ENCODE assay signal across 12 mouse cellular contexts in the genomic region with DNA sequence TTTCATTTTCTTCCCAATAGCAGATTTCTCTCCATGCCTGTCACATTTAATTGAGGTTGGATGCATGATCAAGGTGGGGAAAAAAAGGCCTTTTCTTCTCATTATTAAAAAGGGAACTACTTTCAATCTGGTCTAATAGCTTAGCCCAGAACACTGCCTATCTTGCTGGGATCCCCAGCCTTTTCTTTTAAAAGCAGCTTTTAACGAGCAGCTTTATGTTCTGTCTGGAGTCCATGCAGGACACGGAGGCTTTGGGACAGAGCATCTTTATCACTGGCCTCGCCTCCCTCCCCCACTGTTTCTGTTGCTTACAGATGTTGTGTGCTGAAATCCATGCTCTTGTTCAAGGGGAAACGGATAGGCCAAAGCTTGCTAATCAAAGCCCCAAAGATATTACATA. TPM values are rescaled to one million over a fixed set of nuclear protein-coding genes. Genes with fewer than 3 reads are reported as not detected.
DNase-seq lines count a peak whose midpoint lies in the region; ATAC-seq and TF ChIP-seq lines count a peak whose summit lies in the region.
"Had no signal": no experiment of that assay in that cellular context is flagged by ENCODE, and none has a peak within 500 bp of the region (broad histone marks: within the 10 kb centered on the region; RNA-seq: fewer than 3 reads in every experiment).

No protein-coding gene starts in this region.

- H3K27ac ChIP-seq in forebrain, embryonic 10.5 days, result peak overlapping the region; percentile 63; the same call in 1 of the 2 replicates
- H3K27ac ChIP-seq in forebrain, postnatal 0 days (ENCODE audit: low read depth, low read length), result no peak overlapping the region
- peak overlapping the region; percentile 84 for H3K27ac ChIP-seq in neural tube, embryonic 11.5 days (ENCODE audit: low read depth, low read length)
- 0 out of 2 replicates have a peak overlapping the region, but pooled peaks have one; percentile 22 for H3K27ac ChIP-seq in macrophage
- H3K27ac ChIP-seq: liver, embryonic 15.5 days had no signal

- no peak overlapping the region for H3K4me2 ChIP-seq in forebrain, postnatal 0 days (ENCODE audit: low read depth)
- H3K4me2 ChIP-seq in neural tube, embryonic 11.5 days (ENCODE audit: low read depth), result peak overlapping the region; percentile 19; the same call in 1 of the 2 replicates
- H3K4me2 ChIP-seq: liver, embryonic 15.5 days had no signal

- H3K27me3 ChIP-seq in forebrain, embryonic 10.5 days (ENCODE audit: poor library complexity, severe bottlenecking), result no peaks in the 10 kb centered on the region
- no peaks in the 10 kb centered on the region for H3K27me3 ChIP-seq in forebrain, postnatal 0 days (ENCODE audit: insufficient read depth, low read length)
- H3K27me3 ChIP-seq in neural tube, embryonic 11.5 days (ENCODE audit: control insufficient read depth, insufficient read depth, low read length), result no peaks in the 10 kb centered on the region
- H3K27me3 ChIP-seq: liver, embryonic 15.5 days had no signal

- no peak overlapping the region for H3K4me3 ChIP-seq in forebrain, embryonic 10.5 days
- H3K4me3 ChIP-seq in forebrain, postnatal 0 days (ENCODE audit: low read depth, low read length), result no peak overlapping the region
- no peak overlapping the region for H3K4me3 ChIP-seq in neural tube, embryonic 11.5 days (ENCODE audit: low read depth, low read length)
- H3K4me3 ChIP-seq in macrophage (ENCODE audit: inconsistent target), result no peak overlapping the region
- H3K4me3 ChIP-seq: liver, embryonic 15.5 days had no signal

- H3K9me3 ChIP-seq in forebrain, embryonic 10.5 days, result no peaks in the 10 kb centered on the region
- H3K9me3 ChIP-seq in forebrain, postnatal 0 days (ENCODE audit: low read length), result no peaks in the 10 kb centered on the region
- H3K9me3 ChIP-seq in neural tube, embryonic 11.5 days (ENCODE audit: control insufficient read depth, low read length), result no peaks in the 10 kb centered on the region
- H3K9me3 ChIP-seq: liver, embryonic 15.5 days had no signal

- no peaks in the 10 kb centered on the region for H3K79me2 ChIP-seq in macrophage (ENCODE audit: inconsistent target)

- TF ChIP-seq CTCF in forebrain, postnatal 0 days (IDR thresholded peaks at IDR 0.05; ENCODE audit: low read depth), result no peak

- H3K9ac ChIP-seq in forebrain, postnatal 0 days, result no peak overlapping the region
- no peak overlapping the region for H3K9ac ChIP-seq in neural tube, embryonic 11.5 days (ENCODE audit: low read length)
- H3K9ac ChIP-seq: liver, embryonic 15.5 days had no signal

- peaks cover 31% of the 10 kb centered on the region for H3K4me1 ChIP-seq in forebrain, embryonic 10.5 days
- H3K4me1 ChIP-seq in forebrain, postnatal 0 days (ENCODE audit: insufficient read depth), result peaks cover 6% of the 10 kb centered on the region; the same call in 1 of the 2 replicates
- peaks cover 19% of the 10 kb centered on the region for H3K4me1 ChIP-seq in neural tube, embryonic 11.5 days (ENCODE audit: control insufficient read depth, insufficient read depth, low read length)
- H3K4me1 ChIP-seq: liver, embryonic 15.5 days had no signal

- DNase-seq in forebrain, embryonic 10.5 days (ENCODE audit: extremely low spot score, low spot score), result no peak
- DNase-seq in forebrain, postnatal 0 days, result no peak
- peak; percentile 47 for DNase-seq in neural tube, embryonic 11.5 days (ENCODE audit: low spot score)
- no peak for DNase-seq in neural tube, embryonic 10.5 days (ENCODE audit: extremely low spot score, low spot score)
- peak; percentile 69 for DNase-seq in retina, postnatal 1 day
- no peak for DNase-seq in frontal cortex, postnatal 36 days (ENCODE audit: low spot score in 2 of 2)
- no peak for DNase-seq in gastrocnemius, postnatal 14 days
- DNase-seq: adrenal gland, postnatal 36 days; gastrocnemius, postnatal 10 days had no signal

- no peaks in the 10 kb centered on the region for H3K36me3 ChIP-seq in forebrain, embryonic 10.5 days (replicated peaks)
- no peaks in the 10 kb centered on the region for H3K36me3 ChIP-seq in forebrain, postnatal 0 days (ENCODE audit: insufficient read depth)
- no peaks in the 10 kb centered on the region for H3K36me3 ChIP-seq in neural tube, embryonic 11.5 days (ENCODE audit: control insufficient read depth, insufficient read depth, low read length)
- no peaks in the 10 kb centered on the region for H3K36me3 ChIP-seq in macrophage (ENCODE audit: inconsistent target)
- H3K36me3 ChIP-seq: liver, embryonic 15.5 days had no signal

- intact Hi-C loops in gastrocnemius, postnatal 14 days (cut with DNase I; ENCODE audit: low total_unique reads), result no loop called here

- WGBS in forebrain, embryonic 10.5 days, result 23% methylated on average over 4 of the region's 4 CpGs
- 10% methylated on average over 4 of the region's 4 CpGs for WGBS in forebrain, postnatal 0 days
- 32% methylated on average over 4 of the region's 4 CpGs for WGBS in neural tube, embryonic 11.5 days
- WGBS in macrophage (ENCODE audit: missing documents), result 56% methylated on average over 4 of the region's 4 CpGs

- ATAC-seq in forebrain, postnatal 0 days, result no peak
- peak; percentile 67 for ATAC-seq in neural tube, embryonic 11.5 days (ENCODE audit: insufficient read depth, low FRiP score, low TSS enrichment)
- ATAC-seq: intestine, embryonic 16.5 days had no signal

RNA-seq across cellular contexts. Expression of a gene that starts 32.8 kb away (rescaled TPM):
- polyA plus RNA-seq in forebrain, embryonic 10.5 days (2016; fragmentation: Nextera tagmentation; extraction: Ambion mirVana), result 47.8 and 50.5 TPM in 2 replicates
- 11.7 and 12.7 TPM in 2 replicates for total RNA-seq in forebrain, postnatal 0 days (2014; rRNA removed)
- polyA plus RNA-seq in forebrain, postnatal 0 days (2015; fragmentation: Nextera tagmentation; extraction: Ambion mirVana), result 5.2 and 5.5 TPM in 2 replicates
- 84.2 and 87.0 TPM in 2 replicates for polyA plus RNA-seq in neural tube, embryonic 11.5 days (2014; fragmentation: Nextera tagmentation; extraction: Ambion mirVana)
- total RNA-seq in macrophage (2018; cell fraction: chromatin; rRNA removed), result 10 to 100 TPM in 24 of 26 experiments, 1 to 10 TPM in 2; 8.3 to 70.6 (median 36.7) TPM
- total RNA-seq in macrophage (2018; cell fraction: cytosol; rRNA removed), result 10 to 100 TPM in 13 of 26 experiments, 1 to 10 TPM in 13; 2.6 to 14.7 (median 8.2) TPM
- 10 to 100 TPM in 16 of 26 experiments, 1 to 10 TPM in 10; 4.2 to 46.2 (median 16.6) TPM for total RNA-seq in macrophage (2018; cell fraction: nucleus; rRNA removed)
- polyA plus RNA-seq in macrophage (2018), result 4.9 to 12.5 TPM (median 12.5 TPM) in 3 replicates
- total RNA-seq in gastrocnemius, postnatal 14 days (2021), result 1 to 10 TPM; 4.1 to 4.8 TPM

Comparison
In these comparisons a context has a peak if more than half of its experiments do, and no peak if none do; other contexts are left out.
1. DNase-seq: peak in neural tube, embryonic 11.5 days (single experiment) and retina, postnatal 1 day (single experiment); none in forebrain, embryonic 10.5 days (single experiment), forebrain, postnatal 0 days (single experiment), neural tube, embryonic 10.5 days (single experiment), frontal cortex, postnatal 36 days (0 of 2) and gastrocnemius, postnatal 14 days (single experiment).